Mouse (Mus musculus) heart, adult 2 months (tissue): Measurements from ENCODE around the gene Chid1.

ENCODE experiments used
- CTCF ChIP-seq: fragments of 200-600 bp; IDR thresholded peaks from 2 replicates; pipeline ENCODE4 v1.8.1; 2022; ENCODE audit warnings: antibody characterized with exemption, mild to moderate bottlenecking, moderate library complexity
- EP300 ChIP-seq: fragments of 200-500 bp; IDR thresholded peaks from 2 replicates; pipeline ENCODE4 v1.6.1; 2011; ENCODE audit warnings: low read depth, low read length, control low read depth; ENCODE audit not compliant: insufficient read depth
- POLR2A ChIP-seq: fragments of 200-500 bp; IDR thresholded peaks from 2 replicates; pipeline ENCODE4 v1.6.1; 2011; ENCODE audit warnings: mild to moderate bottlenecking, low read depth, low read length, control low read depth; ENCODE audit not compliant: insufficient read depth

DNA sequence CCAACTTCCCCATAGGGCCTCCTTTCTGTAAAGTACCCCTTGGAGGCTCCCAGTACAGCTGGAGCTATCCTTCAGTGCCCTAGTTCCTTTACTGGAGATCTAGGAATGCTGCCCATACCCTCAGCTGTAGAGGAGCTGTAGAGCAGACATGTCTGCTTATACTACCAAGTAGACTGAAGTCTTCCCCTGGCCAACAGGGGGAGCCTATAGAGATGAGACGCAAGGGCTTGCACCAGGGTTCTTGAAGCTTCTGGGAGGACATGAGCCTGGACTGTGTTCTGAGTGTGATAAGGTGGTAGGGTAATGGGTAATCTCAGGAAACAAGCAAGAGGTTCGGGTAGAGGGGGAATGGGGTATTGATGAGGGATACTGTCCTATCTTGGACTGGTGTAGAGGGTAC is 48.5 kb downstream of the Chid1 start:
- TF ChIP-seq CTCF: peak; percentile 49
- TF ChIP-seq EP300: no peak
- no peak for TF ChIP-seq POLR2A
